Mouse (Mus musculus): ENCODE measurements around the gene Galntl6.

DNA sequence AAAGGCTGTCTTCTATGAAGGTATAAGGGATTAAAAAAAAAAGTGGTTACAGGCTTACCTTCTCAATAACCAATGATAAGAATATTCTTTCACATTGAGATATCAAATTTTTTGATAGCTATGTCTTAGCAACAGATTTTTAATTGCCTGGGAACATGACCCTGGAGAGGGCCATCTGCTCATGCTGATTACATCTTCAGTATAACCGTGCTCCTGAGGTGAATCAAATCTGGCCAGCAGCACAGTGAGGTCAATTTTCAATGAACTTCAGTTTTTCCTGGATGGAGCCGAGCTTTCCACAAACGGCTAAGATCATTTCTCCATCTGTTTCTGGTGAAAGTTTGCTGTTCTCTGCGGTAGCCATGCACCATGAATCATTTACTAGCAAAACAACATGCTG, 306.0 kb downstream of the Galntl6 start:
- TF ChIP-seq POLR2A (IDR thresholded peaks at IDR 0.05; ENCODE audit: borderline replicate concordance, low read depth, low read length) = no peak
- TF ChIP-seq CTCF (IDR thresholded peaks at IDR 0.05; ENCODE audit: low read depth, low read length) = no peak
